Mouse (Mus musculus) CD4-positive, CD25-positive, alpha-beta regulatory T cell, adult 4 months (primary cell): ENCODE measurements at regions not wholly inside any gene's neighbourhood (a gene's known extent, or its start where the extent isn't known, plus 50 kb on each side); places are given as distances from the start of the nearest gene placed in this dataset.

ENCODE experiments used
- ATAC-seq: one replicate; pipeline ENCODE4 v1.8.0; 2017

DNA sequence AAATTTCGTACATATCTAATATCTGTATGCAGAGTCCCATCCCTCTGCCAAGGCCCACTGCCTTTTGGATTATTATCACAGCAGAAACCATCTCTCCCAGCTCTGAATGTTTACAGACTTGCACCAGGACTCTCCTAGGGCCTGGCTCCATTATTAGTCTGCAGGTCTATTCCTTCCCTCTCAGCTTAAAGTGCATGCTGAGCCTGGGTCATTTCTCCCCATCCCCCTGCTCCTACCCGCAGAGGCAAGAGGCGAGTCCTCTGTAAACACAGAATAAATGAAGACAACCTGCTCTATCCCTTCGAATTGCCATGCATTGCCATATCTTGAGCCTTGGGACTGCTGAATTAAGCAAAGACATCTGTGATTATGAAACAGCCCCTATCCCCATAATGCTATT lies 362.6 kb upstream of the Cdh11 start:
- no peak for ATAC-seq

DNA sequence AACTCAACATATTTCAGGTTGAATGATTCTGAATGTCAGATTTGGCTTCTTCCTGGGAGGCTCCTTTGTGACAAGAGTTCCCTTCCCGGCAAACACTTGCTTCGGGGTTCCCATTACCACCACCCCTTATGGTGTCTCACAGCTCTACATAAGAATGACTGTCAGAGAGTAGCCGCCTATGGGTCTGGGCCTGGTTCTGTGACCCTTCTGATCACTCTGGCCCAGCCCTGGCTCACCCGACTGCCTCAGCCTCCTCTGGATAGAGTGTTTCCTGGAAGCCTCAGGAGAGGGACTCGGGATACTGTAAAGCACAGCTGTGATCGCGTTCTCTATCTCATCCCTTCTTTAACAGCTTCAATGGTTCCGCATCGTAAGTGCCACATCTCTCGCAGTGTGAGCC lies 363.0 kb upstream of the Cdh11 start:
- no peak for ATAC-seq

DNA sequence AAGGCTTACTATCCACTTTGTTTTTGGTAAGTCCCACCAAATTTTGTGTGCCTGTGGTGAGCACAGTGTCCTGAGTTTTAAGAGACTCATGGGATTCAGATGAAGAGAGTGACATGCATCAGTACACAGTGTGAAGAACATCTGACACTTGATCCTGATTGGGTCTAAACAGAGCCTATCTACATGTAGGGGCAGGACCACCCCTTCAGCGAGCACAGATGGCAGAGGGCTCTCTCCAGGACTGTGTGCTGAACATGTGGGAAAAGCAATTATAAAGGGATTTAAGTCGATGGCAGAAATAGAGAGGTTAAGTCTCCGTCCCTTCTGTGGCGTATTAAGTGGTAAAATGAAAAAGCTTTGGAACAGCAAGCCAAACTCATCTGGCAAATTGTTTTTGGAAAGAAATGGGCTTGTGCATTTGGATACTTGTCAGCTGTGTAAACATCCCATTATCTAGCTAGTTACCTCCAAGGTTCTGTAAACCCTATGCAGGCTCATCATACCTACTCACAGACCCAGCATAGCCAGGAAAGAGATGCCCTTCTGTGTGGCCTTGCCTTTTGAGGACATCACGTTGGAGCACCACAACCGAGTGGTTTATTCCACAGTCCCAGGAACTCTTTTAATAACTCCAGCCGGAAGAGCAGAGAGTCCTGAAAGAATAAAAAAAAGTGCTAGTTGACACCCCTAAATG lies 381.3 kb upstream of the Cdh11 start:
- ATAC-seq = no peak

DNA sequence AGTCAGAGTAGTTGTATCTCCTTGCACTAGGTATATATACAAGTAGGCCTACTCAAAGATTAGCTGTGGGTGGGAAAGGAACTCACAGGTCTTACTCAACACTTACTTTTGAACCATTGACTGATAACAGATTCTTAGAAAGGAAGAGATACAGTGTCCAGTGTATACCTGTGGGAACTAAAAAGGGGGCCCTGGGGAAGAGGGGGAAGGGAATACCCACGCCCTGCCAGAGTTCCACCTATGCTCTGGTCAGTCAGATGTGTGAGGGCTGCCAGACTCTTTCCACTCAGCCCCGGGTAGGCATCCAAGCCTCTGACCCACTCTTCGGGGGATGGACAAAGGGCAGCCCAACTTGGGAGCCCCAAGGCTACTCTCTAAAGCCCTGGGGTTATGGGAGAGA lies 387.9 kb upstream of the Cdh11 start:
- no peak for ATAC-seq

DNA sequence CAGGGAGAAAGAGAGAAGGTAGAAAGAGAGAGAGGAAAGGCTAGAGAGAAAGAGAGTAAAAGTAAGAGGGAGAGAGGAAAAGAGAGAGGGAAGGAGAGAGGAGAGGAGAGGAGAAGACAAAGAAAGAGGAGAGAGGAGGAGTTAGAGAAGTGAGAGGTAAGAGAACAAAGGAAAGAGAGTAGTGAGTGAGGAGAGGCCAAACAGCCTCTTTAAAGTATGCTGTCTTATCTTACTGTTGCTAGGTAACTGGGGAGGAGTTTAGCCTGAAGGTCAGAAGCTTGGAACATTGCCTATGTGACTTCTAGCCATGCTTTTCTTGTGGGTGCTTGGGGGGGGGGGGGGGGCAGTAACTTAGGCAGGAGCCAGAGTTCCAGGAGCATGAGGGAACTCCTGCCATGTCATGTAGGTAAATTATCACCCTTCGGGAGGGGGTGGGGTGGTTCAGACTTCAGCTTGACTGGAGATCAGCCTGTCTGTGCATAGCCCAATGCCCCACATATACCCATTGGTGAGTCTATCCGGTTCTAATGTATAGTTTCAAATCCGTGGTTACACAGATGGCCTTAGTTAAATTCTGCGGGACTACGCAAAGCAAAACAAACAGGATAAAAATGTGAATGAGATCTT lies 388.5 kb upstream of the Cdh11 start:
- ATAC-seq = no peak

DNA sequence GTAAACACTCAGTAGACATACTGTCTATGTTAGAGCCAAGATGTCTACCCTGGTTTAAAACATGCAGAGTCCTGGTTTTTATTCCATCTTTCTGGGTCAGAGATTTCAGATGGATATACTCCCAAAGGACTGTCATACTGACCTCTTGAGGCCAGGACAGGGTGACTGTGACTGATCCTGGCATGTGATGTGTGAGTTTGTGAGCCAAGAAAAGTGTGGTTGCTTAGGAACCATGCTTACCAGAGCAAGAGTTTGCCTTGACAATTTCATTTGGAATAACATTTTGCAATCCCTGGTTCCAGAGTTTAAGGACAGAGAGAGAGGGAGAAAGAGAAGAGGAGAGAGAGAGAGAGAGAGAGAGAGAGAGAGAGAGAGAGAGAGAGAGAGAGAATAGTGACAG lies 395.2 kb upstream of the Cdh11 start:
- ATAC-seq = no peak

DNA sequence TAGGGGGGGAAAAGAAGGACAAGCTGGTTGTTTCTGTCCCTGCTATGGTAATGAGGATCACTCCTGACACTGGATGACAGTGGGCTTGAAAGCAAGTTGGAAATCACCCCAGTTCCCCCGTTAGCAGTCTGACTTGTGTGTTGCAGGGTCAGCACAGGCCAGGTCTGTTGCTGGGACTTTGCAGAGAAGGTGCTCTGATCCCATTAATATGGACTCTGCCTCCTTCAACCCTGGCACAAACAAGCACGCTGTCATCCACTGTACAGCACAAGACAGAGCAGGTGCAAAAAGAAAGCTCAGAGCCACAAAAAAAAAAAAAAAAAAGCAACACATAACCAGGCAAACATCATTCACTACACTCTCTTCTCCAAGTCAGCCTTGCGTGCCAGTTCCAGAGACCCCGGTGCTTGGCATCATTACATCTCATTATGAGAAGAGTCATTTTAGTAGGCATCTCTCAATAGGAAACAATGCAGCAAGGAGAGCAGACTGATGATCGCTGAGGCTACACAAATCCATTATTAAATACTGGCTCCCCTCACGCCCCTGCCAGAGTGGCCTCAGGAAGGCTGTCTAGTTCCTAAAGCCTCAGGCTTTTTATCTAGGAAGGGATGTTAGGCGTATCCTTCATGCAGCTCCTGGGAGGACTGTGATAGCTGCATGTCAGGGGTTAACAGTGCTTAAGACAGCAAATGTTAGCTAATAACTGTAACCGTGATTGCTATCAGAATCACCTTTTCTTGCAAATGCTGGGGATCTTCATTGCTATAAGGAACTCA lies 403.5 kb upstream of the Cdh11 start:
- no peak for ATAC-seq

DNA sequence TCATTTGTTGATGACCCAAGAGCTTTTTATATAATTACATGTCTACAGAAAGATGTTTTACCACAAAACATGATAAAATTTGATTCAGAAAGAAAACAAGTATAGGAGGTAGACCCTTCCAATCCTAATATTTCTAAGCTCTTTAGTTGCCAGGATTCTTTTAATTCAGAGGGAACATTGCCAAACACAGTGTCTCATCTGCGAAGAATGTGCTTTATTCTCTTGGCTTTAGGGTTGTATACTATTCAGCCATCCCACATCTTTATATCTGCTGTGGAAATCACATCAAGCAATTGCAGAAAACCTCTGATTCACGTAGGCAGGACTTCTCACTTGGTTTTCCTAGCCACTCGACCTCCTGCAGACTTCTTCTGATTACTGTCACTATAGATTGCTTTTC lies 412.8 kb upstream of the Cdh11 start:
- ATAC-seq = no peak

DNA sequence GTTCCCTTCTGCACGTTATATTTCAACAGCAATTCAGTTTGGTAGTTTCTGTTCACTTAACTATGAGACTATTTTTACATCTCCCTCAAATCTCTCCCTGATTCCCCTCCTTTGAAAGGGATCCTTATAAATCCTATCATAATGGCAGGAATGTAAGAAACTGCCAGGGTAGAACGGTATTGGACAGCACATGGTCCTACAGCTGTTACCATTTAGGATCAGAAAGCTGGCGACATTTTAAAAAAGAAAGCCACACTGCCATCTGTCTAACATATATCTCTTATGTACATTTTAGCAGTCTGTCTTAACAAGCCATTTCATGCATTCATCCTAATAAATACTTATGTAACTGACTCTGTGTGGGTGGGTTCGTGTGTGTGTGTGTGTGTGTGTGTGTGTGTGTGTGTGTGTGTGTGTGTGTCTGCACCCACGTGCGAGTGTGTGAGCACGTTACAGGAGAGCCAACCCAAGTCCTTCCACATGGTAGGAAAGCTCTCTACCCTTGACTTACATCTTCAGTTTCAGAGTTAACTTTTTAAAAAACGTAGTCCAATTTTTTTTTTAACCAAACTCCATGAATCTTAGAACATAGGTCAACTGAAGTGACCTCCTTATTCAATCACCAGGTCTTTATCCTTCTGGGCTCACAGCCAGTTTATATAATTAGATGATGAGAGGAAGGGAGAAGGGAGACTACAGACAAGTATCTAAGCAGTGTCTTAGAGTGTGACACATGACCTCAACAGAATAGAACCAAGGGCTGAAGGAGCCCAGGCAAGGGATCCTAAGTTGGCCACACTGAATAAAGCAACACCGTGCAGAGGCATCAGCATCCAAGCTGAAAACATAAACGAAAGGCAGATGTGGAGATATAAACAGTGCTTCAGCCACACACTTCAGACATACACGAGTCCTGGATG lies 414.5 kb upstream of the Cdh11 start:
- no peak for ATAC-seq

DNA sequence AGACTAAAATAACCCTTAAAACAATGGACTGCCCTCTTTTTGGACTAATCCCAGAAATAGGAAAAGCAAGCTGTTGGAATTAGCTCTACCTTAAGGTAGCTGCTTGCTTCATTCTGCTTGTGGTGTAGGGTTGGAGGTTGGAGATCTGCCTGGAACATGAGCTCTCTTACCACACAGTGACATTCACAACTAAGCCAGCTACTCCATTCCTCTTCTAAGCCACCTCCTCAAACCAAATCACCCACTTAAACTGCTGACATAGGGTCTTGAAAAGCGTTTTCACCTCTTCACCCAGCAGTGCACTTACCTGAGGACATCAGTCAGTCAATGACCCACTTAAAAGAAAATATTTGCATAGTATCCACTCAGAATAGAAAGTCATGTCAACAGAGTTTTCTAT lies 418.3 kb upstream of the Cdh11 start:
- no peak for ATAC-seq

DNA sequence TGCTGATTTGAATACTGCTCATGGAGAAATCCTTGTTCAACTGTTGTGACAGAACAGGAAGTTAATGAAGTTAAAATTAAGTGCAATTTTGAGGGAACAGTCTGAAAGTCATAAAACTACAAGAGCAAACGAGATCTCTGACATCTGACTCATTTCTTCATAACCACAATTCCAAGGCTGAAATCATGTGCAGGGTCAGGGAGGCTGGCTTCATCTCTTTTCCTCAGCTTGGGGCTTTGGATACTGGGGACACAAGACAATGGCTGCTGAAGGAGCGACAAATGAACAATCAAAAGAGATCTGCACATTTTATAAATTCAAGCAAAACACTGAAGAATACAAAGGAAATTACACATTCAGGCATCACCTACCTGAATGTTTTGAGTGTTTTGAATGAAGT lies 429.2 kb upstream of the Cdh11 start:
- no peak for ATAC-seq

DNA sequence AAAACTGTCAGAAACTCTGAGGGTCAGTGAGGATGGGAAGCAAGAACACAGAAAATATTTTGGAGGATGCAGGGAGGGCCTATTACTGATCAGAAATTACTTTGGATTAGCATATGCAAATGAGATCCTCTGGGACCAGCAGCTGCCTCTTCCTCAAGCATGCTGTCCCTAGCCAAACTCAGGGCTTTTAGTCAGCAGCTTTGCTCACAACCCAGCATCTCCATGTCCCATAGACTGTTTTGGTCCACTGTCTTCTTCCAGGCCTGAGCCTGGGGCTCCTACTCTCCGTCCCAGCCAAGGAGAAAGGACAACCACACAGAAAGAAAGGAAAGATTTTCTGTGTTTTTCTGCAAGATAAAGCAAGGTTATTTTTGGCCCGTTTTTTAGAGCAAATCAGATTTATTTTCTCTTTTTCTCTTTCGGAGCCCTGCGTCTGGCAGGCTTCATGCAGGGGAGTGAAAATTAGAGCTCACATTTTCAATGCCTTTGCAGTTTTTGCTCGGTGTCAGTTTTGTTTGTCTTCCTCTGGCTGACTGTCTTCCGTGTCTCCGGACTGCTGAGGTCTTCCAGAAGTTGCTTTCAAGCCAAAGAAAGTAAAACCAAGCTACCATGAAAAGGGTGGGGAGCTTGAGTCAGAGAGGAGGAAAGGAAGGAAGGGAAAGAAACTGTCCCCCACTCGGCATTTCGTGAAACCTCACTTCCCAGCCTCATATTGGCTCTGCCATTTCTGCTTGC lies 445.5 kb upstream of the Cdh11 start:
- ATAC-seq = no peak

DNA sequence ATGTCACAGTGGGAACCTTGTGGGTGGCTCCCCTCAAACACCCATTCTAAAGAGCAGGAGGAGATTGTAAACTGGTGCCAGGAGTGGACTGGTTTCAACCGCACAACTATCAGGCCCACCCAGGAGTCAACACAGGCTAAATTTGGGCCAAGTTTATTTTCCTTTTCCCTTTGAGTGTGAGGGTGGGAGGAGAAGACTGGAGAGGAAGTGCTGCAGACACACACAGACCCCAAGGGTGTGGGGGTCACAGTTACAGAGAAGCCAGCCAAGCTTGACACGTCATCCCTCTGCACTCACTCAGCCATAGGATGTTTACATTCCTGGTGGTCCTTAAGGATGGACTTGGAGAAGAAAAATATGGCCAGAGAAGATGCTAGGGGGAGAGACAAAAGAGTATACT lies 448.9 kb upstream of the Cdh11 start:
- ATAC-seq = no peak

DNA sequence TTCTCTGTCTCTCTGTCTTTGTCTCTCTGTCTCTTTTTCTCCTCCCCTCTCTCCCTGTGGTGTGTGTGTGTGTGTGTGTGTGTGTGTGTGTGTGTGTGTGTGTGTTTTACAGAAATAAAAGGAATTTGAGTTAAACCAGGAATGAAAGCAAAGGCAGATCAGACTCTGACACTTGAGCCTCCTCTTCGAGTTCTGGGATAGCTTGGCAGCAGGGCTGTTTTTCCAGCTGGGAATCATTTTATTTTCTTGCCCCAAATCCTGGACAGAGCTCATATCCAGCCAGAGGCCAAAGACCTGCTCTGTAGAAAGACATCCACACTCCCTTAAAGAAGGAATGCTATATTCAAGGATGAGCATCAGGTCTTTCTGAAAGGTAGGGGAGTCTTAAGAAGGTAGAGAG lies 450.2 kb upstream of the Cdh11 start:
- no peak for ATAC-seq

DNA sequence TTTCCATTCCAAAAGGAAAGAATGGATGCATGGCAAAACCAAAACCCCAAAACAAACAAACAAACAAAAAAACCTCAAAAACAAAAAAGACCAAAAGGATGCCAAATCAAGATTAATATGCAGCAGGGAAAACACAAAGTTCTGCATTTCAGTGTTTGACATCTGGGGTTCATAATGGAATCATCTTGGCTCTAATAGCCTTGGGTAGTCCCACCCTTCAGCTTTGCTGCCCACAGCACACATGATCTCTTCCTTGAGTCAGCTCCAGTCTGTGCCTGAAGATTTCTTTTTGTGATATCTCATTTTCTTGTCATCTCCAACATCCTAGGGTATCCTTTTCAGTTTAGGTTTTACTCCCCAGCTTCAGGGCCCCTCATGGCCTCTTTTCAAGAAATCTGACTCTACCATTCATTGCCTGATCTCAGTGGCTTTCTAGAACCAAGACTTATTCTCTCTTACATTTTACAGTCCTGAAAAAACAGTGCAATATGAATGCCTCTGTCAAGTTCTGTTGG lies 453.1 kb upstream of the Cdh11 start:
- no peak for ATAC-seq

DNA sequence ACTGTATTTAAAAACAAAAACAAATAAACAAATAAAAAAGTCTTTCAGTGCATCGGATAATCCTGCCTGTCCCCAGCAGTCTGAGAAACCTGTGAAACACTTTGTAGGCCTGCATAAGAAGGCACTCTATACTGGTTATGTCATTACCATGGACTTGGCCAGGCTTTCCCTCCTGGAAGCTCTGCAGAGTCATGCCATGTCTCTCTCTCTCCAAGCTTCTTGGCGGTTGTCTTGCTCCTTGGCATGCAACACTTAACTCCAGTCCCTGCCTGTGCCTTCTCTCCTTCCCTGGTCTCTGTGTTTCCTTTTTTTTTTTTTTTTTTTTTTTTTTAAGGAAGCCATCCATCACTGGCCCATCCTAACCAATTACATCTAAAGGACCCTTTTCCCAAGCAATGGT lies 458.7 kb upstream of the Cdh11 start:
- ATAC-seq = no peak

DNA sequence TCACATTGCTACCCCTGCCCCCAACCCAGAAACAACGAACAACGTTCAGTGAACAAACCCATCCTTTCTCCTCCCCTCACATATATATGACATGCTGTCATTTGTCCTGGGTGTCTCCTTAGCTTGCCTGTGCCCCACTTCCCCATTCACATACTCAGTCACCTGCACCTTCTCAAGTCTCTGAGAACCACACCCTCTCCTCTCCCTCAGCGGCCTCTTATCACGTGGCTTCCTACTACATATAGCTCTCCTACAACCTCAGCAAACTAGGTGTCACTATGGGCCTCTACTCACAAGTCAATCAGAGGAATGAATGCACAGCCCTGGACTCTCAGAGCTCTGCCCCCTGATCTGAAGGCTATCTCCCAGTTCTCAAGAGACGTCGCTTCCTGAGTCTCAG lies 459.2 kb upstream of the Cdh11 start:
- no peak for ATAC-seq

DNA sequence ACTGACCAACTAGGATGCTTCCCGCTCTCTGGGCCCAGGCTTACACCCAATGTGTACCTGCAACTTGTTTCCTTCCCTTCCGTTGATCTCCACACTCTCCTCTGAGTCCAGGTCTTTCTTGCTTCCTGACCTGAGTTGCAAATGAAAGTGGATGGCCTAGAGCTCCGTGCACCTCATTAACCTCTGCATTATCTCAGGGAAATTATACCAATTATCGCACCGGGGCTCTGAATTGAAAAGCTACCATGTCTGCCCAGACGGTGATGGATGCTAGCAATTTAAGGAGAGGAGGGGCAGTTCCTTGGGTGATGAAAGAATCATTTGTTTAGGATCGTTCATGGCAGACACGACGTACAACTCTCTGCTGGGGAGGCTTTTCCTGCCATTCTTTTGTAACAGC lies 460.4 kb upstream of the Cdh11 start:
- ATAC-seq = no peak

DNA sequence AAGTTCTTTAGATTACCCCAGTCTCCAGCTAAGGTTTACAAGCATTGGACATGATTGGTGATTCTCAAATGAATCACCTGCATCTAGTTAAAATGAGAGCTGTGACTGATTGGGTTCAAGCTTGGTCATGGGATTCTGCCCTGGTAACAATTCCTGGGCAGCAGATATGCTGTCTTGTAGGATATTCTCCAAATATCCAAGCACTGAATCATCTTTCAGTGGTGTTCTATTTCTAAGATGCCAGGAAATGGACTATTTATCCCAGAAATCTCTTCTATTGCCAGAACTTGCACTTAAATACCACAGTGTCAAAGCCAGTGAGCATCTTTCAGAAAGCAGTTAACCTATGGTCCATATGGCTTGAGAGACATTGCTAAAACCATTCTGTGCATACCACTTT lies 475.8 kb upstream of the Cdh11 start:
- no peak for ATAC-seq

DNA sequence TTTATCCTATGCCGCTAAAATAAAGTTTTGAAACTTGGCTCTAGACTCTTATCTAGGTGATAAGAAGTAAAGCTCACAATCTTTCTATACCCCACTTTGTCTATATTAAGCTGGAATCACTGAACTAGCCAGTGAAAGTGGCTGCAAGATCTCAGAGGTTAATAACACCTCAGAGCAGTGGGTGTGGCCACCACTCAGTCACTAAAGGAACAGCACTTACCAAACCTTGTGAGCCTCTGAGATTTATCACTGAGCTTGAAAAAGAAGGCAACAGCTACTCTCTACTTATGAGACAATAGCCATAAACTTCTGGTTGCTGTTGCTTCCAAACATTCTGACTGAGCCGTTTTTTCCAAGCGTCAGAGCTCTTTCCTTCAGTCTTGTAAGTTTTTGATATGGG lies 484.6 kb upstream of the Cdh11 start:
- ATAC-seq = no peak

DNA sequence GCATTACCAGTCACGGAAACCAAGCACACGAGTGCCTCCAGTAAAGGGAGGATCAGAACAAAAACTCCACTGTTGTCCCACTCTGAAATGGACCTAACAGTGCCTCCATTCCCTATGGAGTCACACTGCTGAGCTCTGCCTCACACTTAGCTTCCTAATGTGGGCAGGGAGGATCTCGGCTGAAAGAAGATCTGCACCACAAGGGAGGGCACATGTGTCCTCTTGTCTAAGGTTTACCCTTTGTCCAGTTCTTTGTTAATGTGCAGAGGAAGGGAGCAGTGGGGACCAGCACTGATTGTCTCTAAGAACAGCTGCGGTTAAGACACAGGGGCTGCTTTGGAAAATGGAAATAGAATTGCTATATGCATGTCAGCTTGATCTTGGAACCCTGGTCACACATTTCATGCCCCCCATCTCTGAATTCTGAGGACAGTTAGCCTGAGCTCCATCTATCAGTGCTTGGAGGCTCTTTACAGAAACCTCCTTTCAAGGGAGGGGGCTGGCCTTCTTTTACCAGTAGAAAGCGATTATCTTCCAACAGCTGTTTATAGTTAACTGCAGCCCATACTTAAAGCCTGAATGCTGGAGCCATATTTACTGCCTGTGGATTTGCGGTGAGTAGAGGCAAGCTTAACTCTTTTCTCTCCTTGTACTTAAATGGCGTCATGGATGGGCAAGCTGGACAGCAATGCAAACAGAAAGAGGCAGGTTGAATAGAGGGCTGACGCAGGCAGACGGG lies 485.5 kb upstream of the Cdh11 start:
- no peak for ATAC-seq
